Mouse (Mus musculus): ENCODE measurements around the gene Ap1m2.
"Not testable (repeated sequence)": the region's sequence is repeated elsewhere in the genome, so short reads cannot be mapped to it uniquely, and the experiment has no call there.

The Ap1m2 gene

GRCm38 (mm10) chr9:21288404-21289336, 23.5 kb downstream of the Ap1m2 start:
- peak; percentile 25 for DNase-seq

- peak; percentile 99 for DNase-seq
These were observed 24.4 kb downstream of the Ap1m2 start, which contains the start of gene Kri1 for GRCm38 (mm10) chr9:21287571-21288402. Kri1 (minus strand) TSS chr9:21287969.

GRCm38 (mm10) chr9:21286753-21287152, 25.4 kb downstream of the Ap1m2 start:
- no peak for DNase-seq

GRCm38 (mm10) chr9:21283994-21284393, 28.1 kb downstream of the Ap1m2 start:
- DNase-seq: no peak

GRCm38 (mm10) chr9:21283591-21283990, 28.5 kb downstream of the Ap1m2 start:
- no peak for DNase-seq

GRCm38 (mm10) chr9:21277776-21278175, 34.4 kb downstream of the Ap1m2 start:
- DNase-seq: no peak

- no peak for DNase-seq
These were observed 35.8 kb downstream of the Ap1m2 start for GRCm38 (mm10) chr9:21276307-21276706.

- no peak for DNase-seq
These were observed 36.4 kb downstream of the Ap1m2 start for GRCm38 (mm10) chr9:21275727-21276126.

- no peak for DNase-seq
These were observed 37.0 kb downstream of the Ap1m2 start for GRCm38 (mm10) chr9:21275013-21275710.

GRCm38 (mm10) chr9:21274336-21274735, 37.8 kb downstream of the Ap1m2 start:
- no peak for DNase-seq

GRCm38 (mm10) chr9:21273520-21274228, 38.5 kb downstream of the Ap1m2 start:
- DNase-seq: no peak

- DNase-seq: no peak
These were observed 39.0 kb downstream of the Ap1m2 start for GRCm38 (mm10) chr9:21273094-21273493.

- no peak for DNase-seq
These were observed 39.7 kb downstream of the Ap1m2 start for GRCm38 (mm10) chr9:21272391-21272790.

- DNase-seq: not testable (repeated sequence)
These were observed 42.5 kb downstream of the Ap1m2 start for GRCm38 (mm10) chr9:21269590-21269989.

GRCm38 (mm10) chr9:21268305-21268704, 43.8 kb downstream of the Ap1m2 start:
- DNase-seq: no peak

- DNase-seq: no peak
These were observed 45.2 kb downstream of the Ap1m2 start for GRCm38 (mm10) chr9:21266889-21267288.

- no peak for DNase-seq
These were observed 46.5 kb downstream of the Ap1m2 start for GRCm38 (mm10) chr9:21265611-21266010.

GRCm38 (mm10) chr9:21265000-21265561, 47.1 kb downstream of the Ap1m2 start, which contains the start of gene Atg4d:
Atg4d (plus strand) TSS chr9:21265293.
- peak; percentile 99 for DNase-seq

- DNase-seq: peak; percentile 44
These were observed 47.7 kb downstream of the Ap1m2 start for GRCm38 (mm10) chr9:21264272-21264999.

GRCm38 (mm10) chr9:21261831-21262230, 50.3 kb downstream of the Ap1m2 start:
- no peak for DNase-seq

GRCm38 (mm10) chr9:21260491-21261040, 51.6 kb downstream of the Ap1m2 start:
- DNase-seq: no peak

All from embryo, embryonic 11 days (tissue).